Mouse (Mus musculus): ENCODE data around the gene Gm17657.
A peak's percentile ranks its signal among the peaks of the same experiment; 100 is the strongest.
"Not testable (repeated sequence)": the region's sequence is repeated elsewhere in the genome, so short reads cannot be mapped to it uniquely, and the experiment has no call there.

Gm17657 gene

DNA sequence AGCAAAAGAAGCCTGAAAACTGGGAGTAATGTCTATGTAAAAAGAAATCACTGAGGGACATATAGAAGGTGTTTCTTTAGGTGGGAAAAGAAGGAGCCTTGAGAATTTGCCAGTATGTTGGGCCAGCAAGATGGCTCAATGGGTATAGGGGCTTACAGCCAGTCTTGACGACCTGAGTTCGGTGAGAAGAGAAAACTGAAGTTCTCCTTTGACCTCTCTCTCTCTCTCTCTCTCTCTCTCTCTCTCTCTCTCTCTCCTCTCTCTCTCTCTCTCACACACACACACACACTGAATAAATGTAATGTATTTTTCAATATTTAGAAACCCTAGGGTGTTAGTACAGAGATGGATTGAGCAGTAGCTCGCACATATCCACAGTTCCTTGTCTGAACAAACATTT lies 944 bp downstream of the Gm17657 start:
- DNase-seq (ENCODE audit: low spot score) = no peak

DNA sequence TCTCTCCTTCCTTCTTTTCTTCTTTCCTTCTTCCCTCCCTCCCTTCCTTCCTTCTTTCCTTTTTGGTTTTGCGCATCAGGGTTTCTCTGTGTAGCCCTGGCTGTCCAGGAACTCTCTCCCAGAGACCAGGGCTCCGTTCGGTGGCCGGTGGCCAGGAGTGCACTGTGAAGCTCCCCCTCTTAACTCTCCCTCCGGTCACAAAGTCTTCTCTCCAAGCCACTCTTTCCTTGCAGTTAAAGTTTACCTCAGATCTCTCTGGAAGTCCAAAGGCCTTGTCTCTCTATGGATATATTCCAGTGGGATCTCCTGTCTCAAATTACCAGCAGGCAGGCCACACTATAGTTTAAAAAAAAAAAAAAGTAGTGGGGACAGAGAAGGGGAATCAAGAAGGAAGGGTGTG lies 4.2 kb downstream of the Gm17657 start:
- no peak for DNase-seq (ENCODE audit: low spot score)

DNA sequence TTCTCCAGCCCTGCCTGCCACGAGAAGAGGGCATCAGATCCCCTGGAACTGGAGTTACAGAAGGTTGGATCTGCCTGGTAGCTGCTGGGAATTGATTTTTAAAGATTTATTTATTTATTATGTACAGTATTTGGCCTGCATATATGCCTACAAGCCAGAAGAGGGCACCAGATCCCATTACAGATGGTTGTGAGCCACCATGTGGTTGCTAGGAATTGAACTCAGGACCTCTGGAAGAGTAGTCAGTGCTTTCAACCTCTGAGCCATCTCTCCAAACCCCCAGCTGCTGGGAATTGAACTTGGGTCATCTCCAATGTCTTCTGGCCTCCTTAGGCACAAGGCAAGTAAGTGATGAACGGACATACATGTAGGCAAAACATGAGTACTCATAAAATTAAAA lies 5.4 kb downstream of the Gm17657 start:
- no peak for DNase-seq (ENCODE audit: low spot score)

DNA sequence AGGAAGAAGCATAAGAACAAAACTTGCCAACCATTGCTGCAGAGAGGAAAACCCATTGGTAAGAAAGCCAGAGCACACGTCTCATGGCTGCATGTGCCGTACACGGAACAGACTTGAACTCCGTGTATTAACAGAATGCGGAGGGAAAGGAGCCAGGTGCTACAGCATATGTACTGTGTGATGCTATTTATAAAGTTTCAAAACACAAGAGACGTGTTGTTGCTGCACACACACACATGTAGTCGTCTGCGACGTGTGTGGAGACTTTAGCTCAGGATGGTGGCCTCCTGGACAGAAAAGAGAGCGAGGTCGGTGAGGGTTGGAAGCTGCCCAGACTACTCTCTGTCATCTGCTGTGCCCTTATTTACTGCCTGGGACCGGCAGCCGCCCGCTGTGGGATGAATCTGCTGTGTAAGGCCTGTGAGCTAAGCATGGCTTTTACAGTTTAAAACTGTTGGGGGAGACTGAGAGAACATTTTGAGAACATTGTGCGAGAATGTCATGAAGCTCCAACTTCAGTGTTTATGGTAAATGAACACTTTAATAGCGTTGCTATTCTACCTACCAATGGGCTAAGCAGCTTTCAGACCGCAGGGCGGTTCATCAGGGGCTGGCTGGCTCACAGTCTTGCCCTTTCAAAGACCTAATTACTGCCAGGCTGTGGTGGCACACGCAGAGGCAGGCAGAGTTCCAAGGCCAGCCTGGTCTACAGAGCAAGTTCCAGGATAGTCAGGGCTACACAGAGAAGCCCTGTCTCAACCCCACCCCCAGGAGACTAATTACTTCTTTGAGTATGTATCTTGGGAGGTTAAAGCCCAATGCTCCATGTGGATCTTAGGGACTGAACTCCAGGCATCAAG lies 6.4 kb downstream of the Gm17657 start:
- DNase-seq (ENCODE audit: low spot score) = no peak

DNA sequence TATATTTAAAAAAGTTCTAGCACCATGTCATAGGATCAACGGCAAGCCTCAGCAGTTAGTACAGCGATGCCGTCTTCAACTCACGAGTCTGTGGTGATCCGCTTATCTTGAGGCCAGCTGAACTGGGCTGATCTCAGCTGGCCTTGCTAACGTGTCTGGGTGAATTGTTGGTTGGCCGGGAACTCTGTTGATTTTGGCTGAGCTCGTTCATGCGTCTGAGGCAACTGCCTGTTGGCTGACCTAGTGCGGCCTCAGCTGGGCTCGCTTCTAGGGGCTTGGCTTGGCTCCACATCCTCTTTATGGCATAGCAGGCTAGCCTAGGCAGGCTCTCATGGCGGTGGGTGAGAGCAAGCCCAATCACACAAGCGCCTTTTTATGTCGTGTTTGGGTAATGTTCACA lies 8.0 kb downstream of the Gm17657 start:
- DNase-seq (ENCODE audit: low spot score) = peak; percentile 54

DNA sequence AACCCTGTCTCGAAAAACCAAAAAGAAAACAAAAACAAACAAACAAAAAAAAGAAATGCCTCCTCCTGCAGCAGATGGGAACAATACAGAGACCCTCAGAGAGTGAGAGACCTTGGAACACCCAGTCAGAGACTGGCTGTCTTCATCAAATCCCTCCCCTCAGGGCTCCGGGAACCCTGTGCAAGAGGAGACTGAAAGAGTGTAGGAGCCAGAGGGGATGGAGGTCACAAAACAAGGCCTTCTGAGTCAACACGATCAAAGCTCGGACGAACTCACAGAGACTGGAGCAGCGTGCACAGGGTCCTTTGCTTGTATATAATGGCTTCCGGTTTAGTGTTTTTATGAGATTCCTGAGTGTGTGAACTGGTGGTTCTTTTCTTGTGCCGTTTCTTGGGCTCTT lies 9.0 kb downstream of the Gm17657 start:
- no peak for DNase-seq (ENCODE audit: low spot score)

DNA sequence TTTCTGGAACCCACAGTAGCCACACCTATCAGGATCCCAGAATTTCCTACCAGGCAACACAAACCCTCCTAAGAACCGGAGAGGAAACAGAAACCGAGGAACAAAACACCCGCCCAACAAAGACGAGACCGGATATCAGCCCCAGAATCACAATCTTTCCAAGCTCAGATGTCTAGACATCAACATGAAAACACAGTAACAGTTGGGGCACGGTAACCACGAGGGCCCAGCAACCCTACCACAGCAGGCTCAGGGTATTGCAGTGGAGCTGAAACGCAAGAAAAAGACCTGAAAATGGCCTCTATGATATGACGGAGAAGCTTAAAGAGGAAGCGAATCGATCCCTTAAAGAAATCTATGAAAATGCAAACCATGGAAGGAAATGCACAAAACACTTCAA lies 15.6 kb downstream of the Gm17657 start:
- DNase-seq (ENCODE audit: low spot score) = no peak

DNA sequence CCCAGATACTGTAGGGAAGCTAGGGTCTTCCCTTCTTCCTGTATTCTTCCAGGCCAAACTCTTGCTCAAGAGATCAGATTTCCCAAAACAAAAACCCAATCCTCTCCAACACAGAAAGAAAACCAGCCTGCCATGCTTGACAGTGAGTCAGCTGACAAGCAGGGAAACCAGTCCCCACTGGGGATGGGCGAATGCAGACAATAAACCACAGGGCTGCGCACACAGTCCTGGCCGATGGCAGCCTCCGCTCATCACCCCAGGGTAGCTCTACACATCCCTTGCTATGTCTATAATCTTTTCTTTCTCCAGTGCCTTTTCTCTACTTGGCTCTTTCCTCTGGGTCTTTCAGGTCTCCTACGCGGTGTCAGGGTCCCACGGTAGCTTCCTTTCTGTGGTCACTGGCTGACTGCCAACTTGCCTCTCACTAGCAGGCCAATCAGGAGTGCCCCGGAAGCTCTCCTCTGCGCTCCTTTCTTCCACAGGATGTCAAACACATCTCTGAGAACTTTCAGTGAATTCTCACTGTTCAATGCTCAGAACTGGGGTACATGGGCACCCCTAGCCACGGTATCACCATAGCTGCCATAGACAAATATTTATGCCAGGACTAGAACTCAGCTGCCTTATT lies 17.6 kb downstream of the Gm17657 start:
- no peak for DNase-seq (ENCODE audit: low spot score)

DNA sequence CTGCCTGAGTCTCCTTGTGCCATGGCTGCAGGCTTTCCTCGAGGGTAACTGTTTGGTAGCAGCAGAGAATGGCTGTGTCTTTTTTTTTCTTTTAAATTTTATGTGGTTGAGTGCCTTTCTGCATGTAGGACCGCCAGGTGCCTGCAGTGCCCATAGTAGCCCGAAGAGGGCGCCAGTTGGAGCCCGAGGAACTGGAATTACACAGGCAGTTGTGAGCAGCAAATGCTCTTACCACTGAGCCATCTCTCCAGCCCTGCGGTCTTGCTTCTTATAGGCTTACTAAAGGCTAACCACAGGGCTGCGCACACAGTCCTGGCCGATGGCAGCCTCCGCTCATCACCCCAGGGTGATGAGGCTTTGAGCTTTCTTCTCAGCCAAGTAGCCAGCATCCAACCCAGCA lies 18.2 kb downstream of the Gm17657 start:
- DNase-seq (ENCODE audit: low spot score) = no peak

DNA sequence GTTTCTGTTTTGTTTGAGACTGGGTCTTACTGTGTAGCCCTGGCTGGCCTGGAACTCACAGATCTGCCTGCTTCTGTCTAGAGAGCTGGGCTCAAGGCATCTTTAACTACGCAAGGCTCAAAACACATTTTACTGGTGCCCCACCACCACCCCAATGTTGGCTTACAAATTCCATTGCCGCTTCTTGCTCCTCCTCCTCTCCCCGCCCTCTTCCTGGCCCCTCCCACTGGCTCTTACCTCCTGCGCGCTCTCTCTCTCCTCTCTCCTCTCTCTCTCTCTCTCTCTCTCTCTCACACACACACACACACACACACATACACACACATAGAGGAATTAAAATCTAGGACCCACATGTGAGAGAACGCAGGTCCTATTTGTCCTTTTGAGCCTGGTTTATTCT lies 18.9 kb downstream of the Gm17657 start:
- DNase-seq (ENCODE audit: low spot score) = no peak

DNA sequence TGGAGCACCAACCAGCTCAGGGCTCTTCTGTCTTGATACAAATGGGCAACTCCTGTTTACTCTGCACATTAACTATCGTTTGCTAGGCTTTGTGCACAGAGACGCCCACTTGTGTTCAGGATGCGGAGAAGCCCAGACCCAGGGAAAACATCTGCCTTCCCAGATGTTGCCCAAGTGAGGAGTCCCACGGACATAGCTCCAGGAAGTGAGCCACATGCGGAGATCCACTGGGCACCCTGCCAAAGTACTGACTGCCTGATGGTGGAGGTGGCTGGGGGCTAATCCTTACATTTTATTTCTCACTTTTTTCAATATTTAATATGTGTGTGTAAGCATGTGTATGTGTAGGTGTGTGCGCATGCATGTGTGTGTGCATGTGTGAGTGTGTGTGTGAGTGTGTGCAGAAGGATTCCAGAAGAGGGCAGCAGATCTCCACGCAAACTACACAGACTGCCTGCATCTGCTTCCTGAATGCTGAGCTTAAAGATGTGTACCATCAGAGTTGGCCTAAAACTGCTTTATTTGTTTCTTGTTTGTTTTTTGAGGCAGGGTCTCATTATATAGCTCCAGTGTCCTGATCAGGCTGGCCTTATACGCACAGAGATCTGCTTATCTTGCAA lies 20.8 kb downstream of the Gm17657 start:
- DNase-seq (ENCODE audit: low spot score) = no peak

DNA sequence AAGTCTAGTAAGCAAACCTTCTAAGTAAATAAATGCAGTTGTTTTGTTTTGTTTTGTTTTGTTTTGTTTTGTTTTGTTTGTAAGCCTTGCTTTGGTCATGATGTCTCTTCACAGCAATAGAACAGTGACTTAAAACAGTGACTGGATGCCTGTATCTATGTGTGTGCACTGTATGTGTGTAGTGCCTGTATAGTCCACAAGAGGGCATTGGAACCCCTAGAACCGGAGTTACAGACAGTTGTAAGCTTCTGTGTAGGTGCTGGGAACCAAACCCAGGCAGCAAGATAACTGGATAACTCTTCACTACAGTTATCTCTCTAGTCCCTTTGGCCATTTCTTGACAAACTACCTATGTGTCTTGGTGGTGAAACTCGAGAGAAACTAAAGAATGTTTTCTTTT lies 23.8 kb downstream of the Gm17657 start:
- DNase-seq (ENCODE audit: low spot score) = no peak

DNA sequence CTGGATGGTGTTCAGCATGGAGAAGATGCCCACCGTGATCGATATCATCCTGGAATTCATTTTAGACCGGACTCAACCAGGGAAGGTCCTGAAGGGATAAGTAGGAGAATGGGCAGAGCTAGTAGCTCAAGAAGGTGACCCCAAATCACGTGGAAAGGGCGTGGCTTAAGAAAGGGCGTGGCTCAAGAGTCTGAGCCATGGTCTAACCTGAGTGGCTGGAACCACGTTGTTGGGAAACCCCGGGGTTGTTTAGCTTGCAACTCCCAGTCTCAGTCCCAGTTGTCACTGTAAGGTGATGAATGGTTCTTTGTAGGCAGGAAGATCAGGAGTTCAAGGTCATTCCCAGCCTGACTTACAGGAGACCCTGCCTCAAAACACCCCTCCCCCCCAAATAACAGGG lies 29.7 kb downstream of the Gm17657 start:
- DNase-seq (ENCODE audit: low spot score) = no peak

DNA sequence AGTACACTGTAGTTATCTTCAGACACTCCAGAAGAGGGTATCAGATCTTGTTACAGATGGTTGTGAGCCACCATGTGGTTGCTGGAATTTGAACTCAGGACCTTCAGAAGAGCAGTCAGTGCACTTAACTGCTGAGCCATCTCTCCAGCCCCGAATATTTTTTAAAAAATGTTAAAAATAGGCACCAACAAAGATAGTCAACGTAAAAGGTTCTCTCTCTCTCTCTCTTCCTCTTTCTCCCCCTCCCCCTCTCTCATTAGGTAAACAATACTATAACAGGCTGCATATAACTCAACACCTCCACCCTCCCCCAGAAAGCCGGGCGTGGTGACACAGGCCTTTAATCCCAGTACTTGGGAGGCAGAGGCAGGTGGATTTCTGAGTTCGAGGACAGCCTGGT lies 30.8 kb downstream of the Gm17657 start:
- DNase-seq (ENCODE audit: low spot score) = not testable (repeated sequence)

DNA sequence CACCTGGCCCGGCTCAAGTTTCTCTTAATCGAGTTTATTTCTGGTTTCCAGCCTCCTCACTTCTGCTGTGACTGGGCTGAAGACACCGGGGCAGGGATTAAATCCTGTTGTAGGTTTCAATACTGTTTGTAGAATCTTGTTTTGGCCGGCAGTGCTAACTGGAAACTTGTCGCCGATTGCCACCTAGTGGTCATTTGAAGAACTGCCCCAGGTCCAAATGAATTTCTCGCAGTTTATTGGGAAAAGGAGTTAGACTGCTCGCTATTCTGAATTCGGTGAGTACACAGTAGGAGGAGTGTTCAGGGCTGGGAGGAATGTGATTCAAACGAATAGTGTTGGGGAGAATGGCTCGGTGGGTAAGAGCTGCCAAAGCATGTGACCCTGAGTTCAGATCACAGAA lies 35.0 kb downstream of the Gm17657 start:
- DNase-seq (ENCODE audit: low spot score) = peak; percentile 80

DNA sequence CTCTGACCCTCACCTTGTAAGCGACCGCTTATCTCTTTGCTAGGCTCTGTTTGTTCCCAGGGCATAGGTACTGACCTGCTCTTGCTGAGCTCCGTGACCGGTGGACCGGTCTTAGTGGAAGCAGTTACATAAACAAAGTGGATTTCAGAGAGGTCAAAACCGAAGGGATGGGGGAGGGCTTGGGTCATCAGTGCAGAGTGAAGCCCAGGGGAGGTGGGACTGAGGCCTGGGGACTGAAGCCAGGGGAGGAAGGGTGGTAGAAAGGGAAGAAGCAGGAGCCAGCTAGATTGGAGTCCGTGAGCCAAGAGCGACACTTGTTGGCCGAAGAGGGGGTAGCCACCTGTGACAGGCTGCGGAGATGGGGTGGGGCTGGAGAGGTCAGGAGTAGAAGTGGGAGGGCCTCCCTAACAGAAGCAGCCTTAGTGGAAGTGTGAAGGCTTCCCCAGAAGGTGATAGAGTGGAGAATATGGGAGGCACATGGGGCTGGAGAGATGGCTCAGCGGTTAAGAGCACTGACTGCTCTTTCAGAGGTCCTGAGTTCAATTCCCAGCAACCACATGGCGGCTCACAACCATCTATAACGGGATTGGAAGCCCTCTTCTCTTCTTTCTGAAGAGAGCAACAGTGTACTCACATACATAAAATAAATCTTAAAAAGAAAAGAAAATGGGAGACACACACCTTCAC lies 36.3 kb downstream of the Gm17657 start:
- DNase-seq (ENCODE audit: low spot score) = peak; percentile 58

DNA sequence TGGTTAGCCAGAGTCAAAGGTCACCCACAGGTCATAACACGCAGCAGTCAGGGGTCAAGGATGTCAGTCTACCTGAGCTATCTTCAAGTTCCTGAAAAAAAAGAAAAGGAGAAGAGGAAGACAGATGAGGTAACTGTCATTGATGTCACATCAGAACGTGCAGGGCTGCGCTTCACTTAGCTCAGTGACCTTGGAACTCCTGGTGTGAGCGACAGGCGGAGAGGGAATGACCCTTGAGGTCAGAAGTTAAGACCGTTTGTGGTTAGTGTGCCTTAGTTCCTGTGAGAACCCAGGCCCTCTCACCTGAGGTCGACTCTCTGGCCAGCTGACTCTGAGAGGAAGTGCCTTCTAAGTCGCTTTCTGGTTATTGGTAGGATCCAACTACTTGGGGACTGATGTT lies 38.7 kb downstream of the Gm17657 start:
- DNase-seq (ENCODE audit: low spot score) = no peak

DNA sequence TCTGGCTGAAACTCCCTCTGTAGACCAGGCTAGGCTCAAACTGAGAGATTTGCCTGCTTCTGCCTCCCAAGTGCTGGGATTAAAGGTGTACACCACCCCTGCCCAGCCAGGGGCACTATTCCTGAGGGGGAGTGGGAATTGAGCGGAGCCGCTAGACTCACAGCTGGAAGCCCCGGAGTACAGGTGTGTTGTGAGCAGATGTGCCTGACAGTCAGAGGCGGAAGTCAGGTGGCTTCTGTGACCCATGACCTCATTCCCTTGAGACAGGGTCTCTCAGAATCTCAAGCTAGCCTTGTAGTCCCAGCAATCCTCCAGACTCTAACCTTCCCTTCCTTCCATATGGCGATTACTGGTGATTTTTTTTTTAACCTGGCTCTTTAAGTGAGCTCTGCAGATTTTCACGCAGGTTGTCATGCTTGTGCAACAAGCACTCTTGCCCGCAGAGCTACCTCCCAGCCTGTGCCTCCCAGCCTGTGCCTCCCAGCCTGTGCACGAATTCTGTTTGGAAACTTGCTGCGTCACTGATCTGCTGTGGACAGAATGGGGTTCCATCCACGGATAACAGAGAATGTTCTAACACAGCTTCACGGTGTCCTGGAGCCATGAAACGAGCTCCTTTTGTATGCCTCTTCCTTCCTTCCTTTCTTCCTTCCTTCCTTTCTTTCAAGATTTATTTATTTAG lies 40.4 kb downstream of the Gm17657 start:
- no peak for DNase-seq (ENCODE audit: low spot score)

DNA sequence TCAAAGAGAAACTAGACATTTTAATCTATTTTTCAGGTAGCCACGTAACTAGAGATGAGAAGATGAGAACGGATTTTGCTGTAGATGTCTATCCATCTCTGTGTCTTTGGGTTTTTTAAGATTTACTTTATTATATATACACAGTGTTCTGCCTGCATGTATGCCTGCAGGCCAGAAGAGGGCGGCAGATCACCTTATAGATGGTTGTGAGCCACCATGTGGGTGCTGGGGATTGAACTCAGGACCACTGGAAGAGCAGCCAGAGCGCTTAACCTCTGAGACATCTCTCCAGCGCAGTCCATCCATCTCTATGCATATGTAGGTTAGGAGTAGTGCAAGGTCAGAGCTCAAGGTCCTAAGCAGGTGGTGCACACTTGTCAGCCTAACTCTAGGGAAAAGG lies 45.7 kb downstream of the Gm17657 start:
- no peak for DNase-seq (ENCODE audit: low spot score)

DNA sequence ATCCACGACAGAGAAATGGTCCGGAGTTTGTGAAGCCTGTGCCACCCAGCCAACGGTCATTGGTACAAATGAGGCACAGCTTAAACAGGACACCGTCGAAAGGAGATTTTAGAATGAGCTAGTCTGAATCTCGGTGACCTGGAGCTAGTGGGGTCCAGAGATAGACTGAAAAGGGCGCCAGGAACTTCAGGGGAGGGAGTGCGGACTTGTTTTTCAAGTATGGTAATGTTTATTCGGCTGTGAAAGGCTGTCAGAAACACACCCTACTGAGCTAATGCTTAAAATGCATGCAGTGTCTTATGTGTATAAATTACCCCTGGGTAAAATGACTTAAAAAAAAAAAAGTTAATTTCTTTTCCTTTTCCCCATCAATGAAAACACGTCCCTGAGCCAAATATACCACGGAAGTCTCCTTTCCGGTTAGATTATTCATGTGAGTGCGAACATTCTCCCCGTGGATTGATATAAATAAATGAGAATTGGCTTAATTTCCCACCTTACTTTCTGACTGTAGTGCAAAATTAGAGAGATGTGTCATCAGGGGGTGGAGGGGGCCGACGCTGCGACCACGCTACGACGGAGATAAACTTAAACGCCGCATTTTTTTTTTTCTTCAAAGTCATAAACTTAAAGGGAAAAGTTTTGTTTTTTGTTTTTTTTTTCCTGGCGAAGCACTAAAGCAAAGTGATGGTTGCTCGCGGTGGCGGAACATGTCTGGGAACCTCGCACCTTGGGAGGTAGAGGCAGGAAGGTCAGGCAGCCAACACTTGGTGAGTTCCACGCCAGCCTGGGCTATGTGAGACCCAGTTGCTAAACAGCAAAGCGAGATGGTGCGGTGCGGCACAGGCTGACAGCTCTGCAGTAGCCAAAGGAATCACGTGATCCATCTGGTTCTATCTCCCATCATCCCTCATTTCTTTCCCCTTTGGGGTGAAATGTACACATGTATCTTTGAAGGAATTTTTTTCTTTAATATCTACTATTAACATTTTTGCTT lies 46.5 kb downstream of the Gm17657 start:
- no peak for DNase-seq (ENCODE audit: low spot score)
